12 mouse cellular contexts compared by ENCODE assay signal in genomic region chr10:7695286-7695685, GRCm38 (mm10). TPM values are rescaled to one million over a fixed set of nuclear protein-coding genes. Genes with fewer than 3 reads are reported as not detected.
DNase-seq lines count a peak whose midpoint lies in the region; ATAC-seq and TF ChIP-seq lines count a peak whose summit lies in the region.
"Had no signal": no experiment of that assay in that cellular context is flagged by ENCODE, and none has a peak within 500 bp of the region (broad histone marks: within the 10 kb centered on the region; RNA-seq: fewer than 3 reads in every experiment).

No protein-coding gene starts in this region.

- H3K4me1 ChIP-seq in forebrain, embryonic 15.5 days: no peaks in the 10 kb centered on the region
- H3K4me1 ChIP-seq: heart, embryonic 10.5 days; hindbrain, embryonic 15.5 days had no signal

- DNase-seq in gastrocnemius, adult 2 months: no peak
- DNase-seq in gastrocnemius, postnatal 10 days: no peak
- peak; percentile 56 for DNase-seq in 3T3-L1 (ENCODE audit: low read depth, low spot score)
- peak; percentile 50 for DNase-seq in T-cell, adult 2 months (ENCODE audit: low spot score)
- no peak for DNase-seq in urinary bladder, postnatal 10 days (ENCODE audit: low spot score)
- DNase-seq: forebrain, postnatal 0 days; lung, embryonic 14.5 days had no signal

- H3K4me3 ChIP-seq in gastrocnemius, adult 2 months: no peak overlapping the region
- H3K4me3 ChIP-seq in forebrain, embryonic 15.5 days: no peak overlapping the region
- H3K4me3 ChIP-seq: heart, embryonic 10.5 days; hindbrain, embryonic 15.5 days had no signal

- peak; percentile 16; the same call in 1 of the 2 replicates for TF ChIP-seq CTCF in gastrocnemius, adult 2 months (IDR thresholded peaks at IDR 0.05)

- H3K27me3 ChIP-seq in forebrain, embryonic 15.5 days: no peaks in the 10 kb centered on the region
- H3K27me3 ChIP-seq: hindbrain, embryonic 15.5 days had no signal

- H3K27ac ChIP-seq in gastrocnemius, adult 2 months: no peak overlapping the region
- H3K27ac ChIP-seq in forebrain, embryonic 15.5 days (replicated peaks): no peak overlapping the region
- H3K27ac ChIP-seq: heart, embryonic 10.5 days; hindbrain, embryonic 15.5 days had no signal

- no peak overlapping the region for H3K4me2 ChIP-seq in forebrain, embryonic 15.5 days (replicated peaks)
- H3K4me2 ChIP-seq: hindbrain, embryonic 15.5 days; lung, embryonic 14.5 days had no signal

- H3K9me3 ChIP-seq in forebrain, embryonic 15.5 days: no peaks in the 10 kb centered on the region
- H3K9me3 ChIP-seq: heart, embryonic 10.5 days; hindbrain, embryonic 15.5 days had no signal

- 0 out of 2 replicates have a peak, but pooled peaks have one; percentile 61 for ATAC-seq in monocyte, adult 5-6 weeks (replicated peaks; ENCODE audit: insufficient number of reproducible peaks, low FRiP score, low TSS enrichment, poor library complexity, severe bottlenecking)
- ATAC-seq in forebrain, embryonic 15.5 days (replicated peaks): no peak
- no peak for ATAC-seq in erythroblast, adult 5-6 weeks (replicated peaks; ENCODE audit: low FRiP score, poor library complexity, severe bottlenecking)
- ATAC-seq: forebrain, postnatal 0 days had no signal

- intact Hi-C loops in gastrocnemius, adult 2 months (cut with DNase I): no loop called here

- peaks cover 76% of the 10 kb centered on the region for H3K36me3 ChIP-seq in forebrain, embryonic 15.5 days

- H3K9ac ChIP-seq in forebrain, embryonic 15.5 days (replicated peaks): no peak overlapping the region
- H3K9ac ChIP-seq: forebrain, postnatal 0 days; hindbrain, embryonic 15.5 days; lung, embryonic 14.5 days had no signal

RNA-seq across cellular contexts. Expression of gene Lats1, which starts 14.3 kb away (rescaled TPM):
- total RNA-seq in gastrocnemius, adult 2 months (2021): 10 to 100 TPM; 11.8 to 11.9 TPM
- total RNA-seq in gastrocnemius, postnatal 10 days (2021): 10 to 100 TPM; 16.9 to 21.8 TPM
- total RNA-seq in monocyte, adult 5-6 weeks (2017): 13.5 to 30.5 TPM (median 15.2 TPM) in 3 replicates
- polyA plus RNA-seq in forebrain, embryonic 15.5 days (2015; fragmentation: Nextera tagmentation; extraction: Ambion mirVana): 10.5 and 10.8 TPM in 2 replicates
- 6.9 and 8.5 TPM in 2 replicates for total RNA-seq in erythroblast, adult 5-6 weeks (2015; ENCODE audit: low replicate concordance)
- 5.2 and 6.5 TPM in 2 replicates for total RNA-seq in erythroblast, adult 5-6 weeks (2017; ENCODE audit: low replicate concordance)

RNA-seq across cellular contexts. Expression of gene Pcmt1, which starts 14.3 kb away (rescaled TPM):
- total RNA-seq in gastrocnemius, adult 2 months (2021): 100 to 1,000 TPM; 102 to 110 TPM
- total RNA-seq in gastrocnemius, postnatal 10 days (2021): 100 to 1,000 TPM in 1 of 2 experiments, 10 to 100 TPM in 1; 99.4 to 100 TPM
- 52.2 to 103 TPM (median 83.1 TPM) in 3 replicates for total RNA-seq in monocyte, adult 5-6 weeks (2017)
- polyA plus RNA-seq in forebrain, embryonic 15.5 days (2015; fragmentation: Nextera tagmentation; extraction: Ambion mirVana): 163 and 164 TPM in 2 replicates
- total RNA-seq in erythroblast, adult 5-6 weeks (2015; ENCODE audit: low replicate concordance): 22.7 and 30.5 TPM in 2 replicates
- total RNA-seq in erythroblast, adult 5-6 weeks (2017; ENCODE audit: low replicate concordance): 33.7 and 42.5 TPM in 2 replicates

RNA-seq across cellular contexts. Expression of gene Nup43, which starts 28.0 kb away (rescaled TPM):
- 1 to 10 TPM; 5.6 to 6.3 TPM for total RNA-seq in gastrocnemius, adult 2 months (2021)
- 10 to 100 TPM in 1 of 2 experiments, 1 to 10 TPM in 1; 8.2 to 11.3 TPM for total RNA-seq in gastrocnemius, postnatal 10 days (2021)
- 2.0 to 8.1 TPM (median 6.9 TPM) in 3 replicates for total RNA-seq in monocyte, adult 5-6 weeks (2017)
- 39.1 and 41.1 TPM in 2 replicates for polyA plus RNA-seq in forebrain, embryonic 15.5 days (2015; fragmentation: Nextera tagmentation; extraction: Ambion mirVana)
- 3.6 and 23.8 TPM in 2 replicates for total RNA-seq in erythroblast, adult 5-6 weeks (2015; ENCODE audit: low replicate concordance)
- total RNA-seq in erythroblast, adult 5-6 weeks (2017; ENCODE audit: low replicate concordance): 5.4 and 7.2 TPM in 2 replicates

RNA-seq across cellular contexts. Expression of gene Katna1, which starts 30.5 kb away (rescaled TPM):
- total RNA-seq in gastrocnemius, adult 2 months (2021): 10 to 100 TPM; 11.2 to 14.0 TPM
- total RNA-seq in gastrocnemius, postnatal 10 days (2021): 10 to 100 TPM; 12.8 to 15.1 TPM
- total RNA-seq in monocyte, adult 5-6 weeks (2017): 81.5 to 120 TPM (median 106 TPM) in 3 replicates
- 41.8 and 42.5 TPM in 2 replicates for polyA plus RNA-seq in forebrain, embryonic 15.5 days (2015; fragmentation: Nextera tagmentation; extraction: Ambion mirVana)
- total RNA-seq in erythroblast, adult 5-6 weeks (2015; ENCODE audit: low replicate concordance): 39.1 and 45.5 TPM in 2 replicates
- 29.6 and 32.5 TPM in 2 replicates for total RNA-seq in erythroblast, adult 5-6 weeks (2017; ENCODE audit: low replicate concordance)

Comparison
In these comparisons a context has a peak if more than half of its experiments do, and no peak if none do; other contexts are left out.
1. DNase-seq: peak in 3T3-L1 (single experiment) and T-cell, adult 2 months (single experiment); none in gastrocnemius, adult 2 months (single experiment), gastrocnemius, postnatal 10 days (single experiment) and urinary bladder, postnatal 10 days (single experiment).